Mouse (Mus musculus) thymus, adult 2 months (tissue): Measurements from ENCODE around the gene Mettl21a.

Source experiments
- CTCF ChIP-seq: fragments of 200-500 bp; IDR thresholded peaks from 2 replicates; pipeline ENCODE4 v1.5.1; 2012; ENCODE audit warnings: mild to moderate bottlenecking, control low read depth, low read length, moderate library complexity, borderline replicate concordance; ENCODE audit not compliant: control insufficient read depth, poor library complexity, insufficient read depth; ENCODE audit errors: extremely low read depth
- POLR2A ChIP-seq: fragments of 200-500 bp; IDR thresholded peaks from 2 replicates; pipeline ENCODE4 v1.6.1; 2012; ENCODE audit warnings: mild to moderate bottlenecking, low read length, control low read depth, moderate library complexity; ENCODE audit not compliant: control insufficient read depth, poor library complexity, insufficient read depth; ENCODE audit errors: extremely low read depth

DNA sequence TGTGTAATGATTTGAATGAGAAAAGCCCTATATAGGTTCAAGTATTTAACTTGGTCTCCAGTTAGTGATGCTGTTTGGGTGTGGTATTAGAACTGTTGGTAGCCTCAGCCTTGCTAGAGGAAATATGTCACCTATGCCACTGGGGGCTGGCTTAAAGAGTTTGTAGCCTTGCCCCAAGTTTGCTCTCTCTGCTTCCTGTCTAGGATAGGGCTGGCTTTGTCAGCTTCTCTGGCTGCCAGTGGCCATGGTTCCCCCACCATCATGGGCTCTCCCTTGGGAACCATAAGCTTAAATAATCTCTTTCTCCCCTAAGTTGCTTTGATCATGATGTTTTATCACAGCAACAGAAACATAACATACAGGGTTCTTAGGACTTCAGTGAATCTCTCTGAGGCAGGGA lies 8.2 kb upstream of the Mettl21a start:
- TF ChIP-seq CTCF (no peak), POLR2A (no peak)
